Mouse (Mus musculus) cerebellum, adult 9-11 months (tissue): ENCODE results near the gene Otogl.

Source experiments
- DNase-seq: peaks from one replicate; pipeline ENCODE4 v3.0.0; 2022

The Otogl gene

GRCm38 (mm10) chr10:107905274-107906034 is 6.5 kb downstream of the Otogl start:
- DNase-seq = no peak

GRCm38 (mm10) chr10:107901958-107902357 is 10.0 kb downstream of the Otogl start:
- no peak for DNase-seq

- DNase-seq = no peak
Observed at GRCm38 (mm10) chr10:107901204-107901879, 10.6 kb downstream of the Otogl start.

GRCm38 (mm10) chr10:107899946-107900345 is 12.0 kb downstream of the Otogl start:
- DNase-seq = no peak

- DNase-seq = no peak
Observed at GRCm38 (mm10) chr10:107896158-107896557, 15.8 kb downstream of the Otogl start.

GRCm38 (mm10) chr10:107894663-107895581 is 17.0 kb downstream of the Otogl start:
- DNase-seq = no peak

- no peak for DNase-seq
Observed at GRCm38 (mm10) chr10:107890400-107890799, 21.5 kb downstream of the Otogl start.

GRCm38 (mm10) chr10:107872542-107872941 is 39.4 kb downstream of the Otogl start:
- no peak for DNase-seq

- DNase-seq = no peak
Observed at GRCm38 (mm10) chr10:107872109-107872508, 39.8 kb downstream of the Otogl start.

- DNase-seq = no peak
Observed at GRCm38 (mm10) chr10:107870540-107870939, 41.4 kb downstream of the Otogl start.

GRCm38 (mm10) chr10:107868904-107869303 is 43.0 kb downstream of the Otogl start:
- DNase-seq = no peak

GRCm38 (mm10) chr10:107867414-107867813 is 44.5 kb downstream of the Otogl start:
- DNase-seq = no peak

GRCm38 (mm10) chr10:107860235-107860917 is 51.6 kb downstream of the Otogl start:
- DNase-seq = no peak

- no peak for DNase-seq
Observed at GRCm38 (mm10) chr10:107859220-107859619, 52.7 kb downstream of the Otogl start.

GRCm38 (mm10) chr10:107858684-107859083 is 53.2 kb downstream of the Otogl start:
- no peak for DNase-seq

- DNase-seq = no peak
Observed at GRCm38 (mm10) chr10:107844906-107845305, 67.0 kb downstream of the Otogl start.

- no peak for DNase-seq
Observed at GRCm38 (mm10) chr10:107834452-107835239, 77.3 kb downstream of the Otogl start.

GRCm38 (mm10) chr10:107829151-107829550 is 82.8 kb downstream of the Otogl start:
- DNase-seq = no peak

GRCm38 (mm10) chr10:107813814-107814483 is 98.0 kb downstream of the Otogl start:
- DNase-seq = no peak

- DNase-seq = no peak
Observed at GRCm38 (mm10) chr10:107810649-107811398, 101.1 kb downstream of the Otogl start.
